Comparison of ENCODE assay signal across 9 mouse cellular contexts in genomic region chr7:44474419-44474818, GRCm38 (mm10). TPM values are rescaled to one million over a fixed set of nuclear protein-coding genes. Genes with fewer than 3 reads are reported as not detected.
DNase-seq lines count a peak whose midpoint lies in the region; ATAC-seq lines count a peak whose summit lies in the region.
"Had no signal": no experiment of that assay in that cellular context is flagged by ENCODE, and none has a peak within 500 bp of the region (broad histone marks: within the 10 kb centered on the region; RNA-seq: fewer than 3 reads in every experiment).

No protein-coding gene starts in this region.

- peaks cover 70% of the 10 kb centered on the region for H3K4me1 ChIP-seq in liver, embryonic 13.5 days (replicated peaks)
- peaks cover 65% of the 10 kb centered on the region for H3K4me1 ChIP-seq in liver, embryonic 12.5 days
- peaks cover 13% of the 10 kb centered on the region for H3K4me1 ChIP-seq in limb, embryonic 12.5 days (replicated peaks)

- no peak for DNase-seq in liver, embryonic 13.5 days
- DNase-seq in frontal cortex, adult 2 months (ENCODE audit: extremely low spot score in 1 of 2, low spot score in 1 of 2): peak; percentile 73 to 74
- DNase-seq in heart, postnatal 4 days: peak; percentile 88
- DNase-seq in right cerebral cortex, postnatal 25 days: peak; percentile 45
- no peak for DNase-seq in thymus, postnatal 14 days
- no peak for DNase-seq in adrenal gland, postnatal 4 days (ENCODE audit: low spot score in 2 of 2)

- H3K27ac ChIP-seq in liver, embryonic 13.5 days: no peak overlapping the region
- H3K27ac ChIP-seq in liver, embryonic 12.5 days: no peak overlapping the region
- H3K27ac ChIP-seq in limb, embryonic 12.5 days: 0 out of 2 replicates have a peak overlapping the region, but pooled peaks have one; percentile 8

- no peak overlapping the region for H3K4me2 ChIP-seq in liver, embryonic 13.5 days
- no peak overlapping the region for H3K4me2 ChIP-seq in liver, embryonic 12.5 days
- peak overlapping the region; percentile 2; the same call in 1 of the 2 replicates for H3K4me2 ChIP-seq in limb, embryonic 12.5 days

- no peak overlapping the region for H3K4me3 ChIP-seq in liver, embryonic 13.5 days (replicated peaks)
- no peak overlapping the region for H3K4me3 ChIP-seq in liver, embryonic 12.5 days
- 0 out of 2 replicates have a peak overlapping the region, but pooled peaks have one; percentile 13 for H3K4me3 ChIP-seq in limb, embryonic 12.5 days (replicated peaks)

- H3K36me3 ChIP-seq in liver, embryonic 13.5 days: peaks cover 22% of the 10 kb centered on the region
- peaks cover 16% of the 10 kb centered on the region for H3K36me3 ChIP-seq in liver, embryonic 12.5 days
- no peaks in the 10 kb centered on the region for H3K36me3 ChIP-seq in limb, embryonic 12.5 days

- WGBS in liver, embryonic 13.5 days (ENCODE audit: insufficient replicate concordance): 26% methylated on average over 4 of the region's 4 CpGs
- 34% methylated on average over 4 of the region's 4 CpGs for WGBS in liver, embryonic 12.5 days (ENCODE audit: insufficient replicate concordance)
- WGBS in limb, embryonic 12.5 days: 37% methylated on average over 4 of the region's 4 CpGs

- peak overlapping the region; percentile 14 for H3K9ac ChIP-seq in liver, embryonic 13.5 days
- no peak overlapping the region for H3K9ac ChIP-seq in liver, embryonic 12.5 days
- H3K9ac ChIP-seq in limb, embryonic 12.5 days (replicated peaks): 0 out of 2 replicates have a peak overlapping the region, but pooled peaks have one; percentile 31

- peaks cover 65% of the 10 kb centered on the region for H3K27me3 ChIP-seq in liver, embryonic 13.5 days
- peaks cover 64% of the 10 kb centered on the region for H3K27me3 ChIP-seq in liver, embryonic 12.5 days (replicated peaks)
- H3K27me3 ChIP-seq in limb, embryonic 12.5 days: peaks cover 63% of the 10 kb centered on the region

- ATAC-seq in liver, embryonic 13.5 days (ENCODE audit: low read depth): no peak
- no peak for ATAC-seq in liver, embryonic 12.5 days
- ATAC-seq in limb, embryonic 12.5 days (ENCODE audit: insufficient number of reproducible peaks, insufficient read depth, low FRiP score, low TSS enrichment, low read depth): no peak

- no peaks in the 10 kb centered on the region for H3K9me3 ChIP-seq in liver, embryonic 13.5 days (replicated peaks)
- H3K9me3 ChIP-seq in liver, embryonic 12.5 days (replicated peaks): no peaks in the 10 kb centered on the region
- no peaks in the 10 kb centered on the region for H3K9me3 ChIP-seq in limb, embryonic 12.5 days

RNA-seq across cellular contexts. Expression of gene Josd2, which starts 6.6 kb away (rescaled TPM):
- polyA plus RNA-seq in liver, embryonic 13.5 days (2015; fragmentation: Nextera tagmentation; extraction: Ambion mirVana): 170 and 176 TPM in 2 replicates
- polyA plus RNA-seq in liver, embryonic 12.5 days (2016; fragmentation: Nextera tagmentation; extraction: Ambion mirVana): 189 and 194 TPM in 2 replicates
- 169 and 184 TPM in 2 replicates for polyA plus RNA-seq in frontal cortex, adult 2 months (2012; rRNA removed)
- total RNA-seq in heart, postnatal 4 days (2021): 10 to 100 TPM; 71.8 to 81.4 TPM
- 72.9 and 76.5 TPM in 2 replicates for polyA plus RNA-seq in limb, embryonic 12.5 days (2016; fragmentation: Nextera tagmentation; extraction: Ambion mirVana)
- total RNA-seq in adrenal gland, postnatal 4 days (2021): 10 to 100 TPM; 40.3 to 48.1 TPM

RNA-seq across cellular contexts. Expression of gene Aspdh, which starts 9.2 kb away (rescaled TPM):
- 6.0 and 6.9 TPM in 2 replicates for polyA plus RNA-seq in liver, embryonic 13.5 days (2015; fragmentation: Nextera tagmentation; extraction: Ambion mirVana)
- polyA plus RNA-seq in liver, embryonic 12.5 days (2016; fragmentation: Nextera tagmentation; extraction: Ambion mirVana): 5.5 and 6.4 TPM in 2 replicates
- 12.2 and 14.4 TPM in 2 replicates for polyA plus RNA-seq in frontal cortex, adult 2 months (2012; rRNA removed)
- 1 to 10 TPM; 2.2 TPM for total RNA-seq in heart, postnatal 4 days (2021)
- polyA plus RNA-seq in limb, embryonic 12.5 days (2016; fragmentation: Nextera tagmentation; extraction: Ambion mirVana): 0.56 TPM in 1 of 2 replicates, not detected in the other
- total RNA-seq in adrenal gland, postnatal 4 days (2021): 1 to 10 TPM; 3.2 to 6.2 TPM

RNA-seq across cellular contexts. Expression of gene Emc10, which starts 21.9 kb away (rescaled TPM):
- 43.3 and 46.0 TPM in 2 replicates for polyA plus RNA-seq in liver, embryonic 13.5 days (2015; fragmentation: Nextera tagmentation; extraction: Ambion mirVana)
- polyA plus RNA-seq in liver, embryonic 12.5 days (2016; fragmentation: Nextera tagmentation; extraction: Ambion mirVana): 70.6 and 74.8 TPM in 2 replicates
- polyA plus RNA-seq in frontal cortex, adult 2 months (2012; rRNA removed): 252 and 282 TPM in 2 replicates
- total RNA-seq in heart, postnatal 4 days (2021): 10 to 100 TPM; 91.4 to 93.4 TPM
- 93.6 and 111 TPM in 2 replicates for polyA plus RNA-seq in limb, embryonic 12.5 days (2016; fragmentation: Nextera tagmentation; extraction: Ambion mirVana)
- total RNA-seq in adrenal gland, postnatal 4 days (2021): 10 to 100 TPM; 84.1 to 90.2 TPM

RNA-seq across cellular contexts. Expression of gene Fam71e1, which starts 22.0 kb away (rescaled TPM):
- 1.3 and 1.5 TPM in 2 replicates for polyA plus RNA-seq in liver, embryonic 13.5 days (2015; fragmentation: Nextera tagmentation; extraction: Ambion mirVana)
- polyA plus RNA-seq in liver, embryonic 12.5 days (2016; fragmentation: Nextera tagmentation; extraction: Ambion mirVana): 2.8 and 3.3 TPM in 2 replicates
- polyA plus RNA-seq in frontal cortex, adult 2 months (2012; rRNA removed): 27.3 and 33.6 TPM in 2 replicates
- 1 to 10 TPM; 6.3 to 6.7 TPM for total RNA-seq in heart, postnatal 4 days (2021)
- polyA plus RNA-seq in limb, embryonic 12.5 days (2016; fragmentation: Nextera tagmentation; extraction: Ambion mirVana): 19.0 and 27.5 TPM in 2 replicates
- total RNA-seq in adrenal gland, postnatal 4 days (2021): 10 to 100 TPM; 21.6 to 22.7 TPM

RNA-seq across cellular contexts. Expression of gene Lrrc4b, which starts 45.6 kb away (rescaled TPM):
- not detected in 2 replicates for polyA plus RNA-seq in liver, embryonic 13.5 days (2015; fragmentation: Nextera tagmentation; extraction: Ambion mirVana)
- polyA plus RNA-seq in liver, embryonic 12.5 days (2016; fragmentation: Nextera tagmentation; extraction: Ambion mirVana): 0.07 TPM in 1 of 2 replicates, not detected in the other
- polyA plus RNA-seq in frontal cortex, adult 2 months (2012; rRNA removed): 230 and 247 TPM in 2 replicates
- 10 to 100 TPM; 50.2 to 51.9 TPM for total RNA-seq in heart, postnatal 4 days (2021)
- polyA plus RNA-seq in limb, embryonic 12.5 days (2016; fragmentation: Nextera tagmentation; extraction: Ambion mirVana): 0.86 and 0.98 TPM in 2 replicates
- 10 to 100 TPM; 18.7 to 18.8 TPM for total RNA-seq in adrenal gland, postnatal 4 days (2021)
- total RNA-seq: liver, adult 2 months had no signal
- polyA plus RNA-seq: liver, adult 2 months had no signal

Comparison
In these comparisons a context has a peak if more than half of its experiments do, and no peak if none do; other contexts are left out.
1. DNase-seq: peak in frontal cortex, adult 2 months (2 of 2), heart, postnatal 4 days (single experiment) and right cerebral cortex, postnatal 25 days (single experiment); none in liver, embryonic 13.5 days (single experiment), thymus, postnatal 14 days (single experiment) and adrenal gland, postnatal 4 days (0 of 2).